Mouse (Mus musculus): Measurements from ENCODE around the gene Laptm5. TPM values are rescaled to one million over a fixed set of nuclear protein-coding genes. Genes with fewer than 3 reads are reported as not detected.

Gene Laptm5
- total RNA-seq, 2 experiments from 2014 or later = 8.0 to 8.1 TPM

- intact Hi-C loops (cut with DNase I; ENCODE audit: low total_unique reads) = no loop called here
- DNase-seq = no peak
These were observed 58.4 kb downstream of the Laptm5 start for GRCm38 (mm10) chr4:130971278-130971677.

GRCm38 (mm10) chr4:130972421-130972829, 59.5 kb downstream of the Laptm5 start:
- intact Hi-C loops (cut with DNase I; ENCODE audit: low total_unique reads) = no loop called here
- DNase-seq = peak; percentile 19

- DNase-seq = no peak
- intact Hi-C loops (cut with DNase I; ENCODE audit: low total_unique reads) = no loop called here
These were observed 60.7 kb downstream of the Laptm5 start for GRCm38 (mm10) chr4:130973332-130974263.

GRCm38 (mm10) chr4:130978981-130979380, 66.1 kb downstream of the Laptm5 start:
- intact Hi-C loops (cut with DNase I; ENCODE audit: low total_unique reads) = no loop called here
- DNase-seq = peak; percentile 57

- intact Hi-C loops (cut with DNase I; ENCODE audit: low total_unique reads) = no loop called here
- DNase-seq = no peak
These were observed 71.7 kb downstream of the Laptm5 start for GRCm38 (mm10) chr4:130984416-130985182.

Other genes with a start within 250 kb of the Laptm5 start
- gene Pum1, start 249.8 kb upstream of the Laptm5 start, total RNA-seq (2021) = 10 to 100 TPM; 31.5 to 34.3 TPM
- 10 to 100 TPM; 23.3 to 25.2 TPM for gene Sdc3, start 120.6 kb upstream of the Laptm5 start, total RNA-seq (2021)
- gene Matn1, start 31.3 kb downstream of the Laptm5 start, total RNA-seq (2021) = not detected

Data from gastrocnemius, postnatal 14 days (tissue).